Mouse (Mus musculus) megakaryocyte, embryonic 14.5 days (primary cell): ENCODE data around the gene Tubb4b.

Experiments
- FLI1 ChIP-seq: IDR thresholded peaks from 2 replicates; pipeline ENCODE4 v1.6.1; 2012; ENCODE audit warnings: low read length, inconsistent platforms, mixed read lengths
- GATA1 ChIP-seq: IDR thresholded peaks from 3 replicates; pipeline ENCODE4 v1.6.1; 2012; ENCODE audit warnings: mixed read lengths, low read length, inconsistent platforms, borderline replicate concordance

DNA sequence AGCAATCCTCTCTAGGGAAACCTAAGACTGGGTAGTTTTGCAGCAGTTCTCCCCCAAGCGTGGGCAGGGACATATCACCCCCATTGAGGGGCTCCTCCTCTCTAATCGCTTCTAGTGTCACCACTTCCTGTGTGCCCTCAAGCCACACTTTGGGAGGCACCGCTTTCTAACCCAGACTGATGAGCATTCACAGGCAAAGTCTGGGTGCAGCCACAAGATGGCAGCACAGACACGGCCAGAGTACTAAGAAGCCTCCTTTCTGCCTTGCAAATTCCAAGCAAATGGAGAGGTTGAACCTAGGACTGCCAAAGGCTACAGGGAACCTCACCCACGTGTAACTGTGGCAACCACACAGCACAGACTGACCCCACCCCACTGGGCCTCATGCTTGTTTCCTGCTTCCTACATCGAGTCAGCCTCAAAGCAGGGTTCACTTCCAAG lies 31.2 kb downstream of the Tubb4b start:
- TF ChIP-seq GATA1, result no peak
- no peak for TF ChIP-seq FLI1
